Mouse (Mus musculus) megakaryocyte, embryonic 14.5 days (primary cell): ENCODE data around the gene Zfp989. TPM values are rescaled to one million over a fixed set of nuclear protein-coding genes. Genes with fewer than 3 reads are reported as not detected.
"Not testable (repeated sequence)": the region's sequence is repeated elsewhere in the genome, so short reads cannot be mapped to it uniquely, and the experiment has no call there.

Experiments used
- H3K27me3 ChIP-seq: replicated peaks from 2 replicates; pipeline ENCODE3; 2012; ENCODE audit warnings: inconsistent platforms
- H3K36me3 ChIP-seq: replicated peaks from 2 replicates; pipeline ENCODE3; 2012; ENCODE audit warnings: low read length, inconsistent platforms, mixed read lengths
- H3K4me1 ChIP-seq: 2 replicates; pipeline ENCODE4 v1.6.1; 2012; ENCODE audit warnings: inconsistent platforms
- H3K4me3 ChIP-seq: replicated peaks from 2 replicates; pipeline ENCODE3; 2012; ENCODE audit warnings: moderate library complexity, mild to moderate bottlenecking, inconsistent platforms
- H3K9me3 ChIP-seq: 2 replicates; pipeline ENCODE4 v1.6.1; 2012; ENCODE audit warnings: inconsistent platforms
- FLI1 ChIP-seq: IDR thresholded peaks from 2 replicates; pipeline ENCODE4 v1.6.1; 2012; ENCODE audit warnings: low read length, inconsistent platforms, mixed read lengths
- GATA1 ChIP-seq: IDR thresholded peaks from 3 replicates; pipeline ENCODE4 v1.6.1; 2012; ENCODE audit warnings: mixed read lengths, low read length, inconsistent platforms, borderline replicate concordance
- polyA plus RNA-seq: library from polyadenylated mRNA; stranded (reverse); fragments of >175 nt; gene quantifications from 2 replicates; pipeline ENCODE4 v1.2.3, GENCODE M21; 2012; ENCODE audit warnings: low replicate concordance; ENCODE audit not compliant: insufficient read depth

The Zfp989 gene
- not detected in 2 replicates for polyA plus RNA-seq

- not testable (repeated sequence) for H3K4me3 ChIP-seq, H3K4me1 ChIP-seq, H3K36me3 ChIP-seq, H3K27me3 ChIP-seq, H3K9me3 ChIP-seq
Measured at GRCm38 (mm10) chr4:146971757-146972156, at the start of gene Zfp989. Gene Zfp989, plus strand, starts transcription at chr4:146971976.

GRCm38 (mm10) chr4:146932311-146933082 is 39.3 kb upstream of the Zfp989 start:
- TF ChIP-seq FLI1 (no peak), GATA1 (no peak)
- Histone ChIP-seq H3K4me3 (peak overlapping the region; percentile 87), H3K4me1 (no peaks in the 10 kb centered on the region), H3K9me3 (peaks cover 17% of the 10 kb centered on the region), H3K27me3 (peaks cover 2% of the 10 kb centered on the region), H3K36me3 (no peaks in the 10 kb centered on the region)

- not testable (repeated sequence) for H3K36me3 ChIP-seq, H3K27me3 ChIP-seq, H3K4me1 ChIP-seq, H3K4me3 ChIP-seq, H3K9me3 ChIP-seq
Measured at GRCm38 (mm10) chr4:146941691-146942090, 30.1 kb upstream of the Zfp989 start.

DNA sequence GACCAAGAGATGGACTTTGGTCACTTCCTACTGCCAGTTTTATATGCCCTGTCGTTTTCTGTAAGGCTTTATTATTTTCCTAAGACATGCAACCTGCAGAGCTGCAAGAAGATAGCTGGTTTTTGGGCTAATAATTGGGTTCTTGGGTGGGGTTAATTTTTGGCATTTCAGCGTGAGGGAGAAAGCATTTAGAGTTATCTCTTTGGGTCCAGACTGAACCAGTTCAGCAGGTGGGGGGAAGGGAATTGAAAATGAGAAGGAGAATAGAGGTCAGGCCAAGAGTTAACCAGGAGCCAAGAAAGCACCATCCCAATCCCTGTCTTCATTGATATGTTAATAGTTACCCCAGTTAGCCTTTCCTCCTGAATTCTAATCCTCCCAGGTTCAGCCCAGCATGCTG is 4.8 kb downstream of the Zfp989 start:
- H3K27me3 ChIP-seq, H3K4me3 ChIP-seq, H3K36me3 ChIP-seq, H3K9me3 ChIP-seq, H3K4me1 ChIP-seq: not testable (repeated sequence)

DNA sequence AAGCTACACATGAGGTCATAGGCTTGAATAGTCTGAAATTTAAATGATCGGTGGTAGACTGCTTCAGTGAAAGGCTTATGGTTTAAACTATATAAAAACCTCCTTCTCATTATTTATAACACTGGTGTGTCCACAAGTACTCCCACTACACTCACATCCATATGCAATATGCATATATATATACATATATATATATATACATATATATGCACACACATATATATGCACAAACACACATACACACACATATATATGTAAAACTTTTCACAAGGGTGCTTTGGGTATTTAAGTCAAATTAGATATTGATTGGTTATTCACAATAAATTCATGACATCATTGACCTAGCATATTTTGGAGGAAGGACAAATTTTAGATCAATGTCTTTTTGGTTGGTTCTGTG is 46.6 kb downstream of the Zfp989 start:
- H3K9me3 ChIP-seq, H3K27me3 ChIP-seq, H3K36me3 ChIP-seq, H3K4me1 ChIP-seq, H3K4me3 ChIP-seq: not testable (repeated sequence)

DNA sequence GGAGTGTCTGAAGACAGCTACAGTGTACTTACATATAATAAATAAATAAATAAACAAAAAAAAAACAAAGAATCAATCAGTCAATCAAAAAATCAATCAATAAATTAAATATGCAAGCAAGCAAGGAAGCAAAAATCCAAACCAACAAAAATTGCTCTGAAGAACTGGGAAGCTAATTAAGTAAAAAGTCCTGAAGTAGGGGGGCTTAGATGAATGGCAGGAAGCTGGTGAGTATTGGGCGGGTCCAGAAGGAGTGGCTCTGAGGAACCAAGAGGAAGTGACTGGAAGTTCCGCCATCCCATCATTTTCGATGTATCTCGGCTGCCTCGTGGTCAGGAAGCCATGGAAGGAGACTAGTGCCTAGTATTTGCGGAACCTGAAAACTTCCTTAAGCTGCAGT is 49.8 kb downstream of the Zfp989 start, which contains the start of gene Rex2:
TSS of gene Rex2 (plus strand) at position 301 of the 400 bp plus-strand sequence.
- not testable (repeated sequence) for H3K9me3 ChIP-seq, H3K27me3 ChIP-seq, H3K4me3 ChIP-seq, H3K4me1 ChIP-seq, H3K36me3 ChIP-seq

- not testable (repeated sequence) for H3K4me1 ChIP-seq, H3K4me3 ChIP-seq, H3K36me3 ChIP-seq, H3K9me3 ChIP-seq, H3K27me3 ChIP-seq
Measured at GRCm38 (mm10) chr4:147026374-147026773, 54.6 kb downstream of the Zfp989 start.

GRCm38 (mm10) chr4:147031308-147032036 is 59.7 kb downstream of the Zfp989 start:
- H3K36me3 ChIP-seq, H3K27me3 ChIP-seq, H3K4me3 ChIP-seq, H3K4me1 ChIP-seq, H3K9me3 ChIP-seq: not testable (repeated sequence)

Other genes starting within 250 kb of the Zfp989 start
- not detected in 2 replicates for gene Gm21411, start 62.4 kb upstream of the Zfp989 start, polyA plus RNA-seq
- gene Rex2, start 49.9 kb downstream of the Zfp989 start, polyA plus RNA-seq: not detected in 2 replicates
- not detected in 2 replicates for gene Zfp991, start 160.1 kb downstream of the Zfp989 start, polyA plus RNA-seq